Mouse (Mus musculus): ENCODE data around the gene Mtrex. TPM values are rescaled to one million over a fixed set of nuclear protein-coding genes. Genes with fewer than 3 reads are reported as not detected.
A peak's percentile ranks its signal among the peaks of the same experiment; 100 is the strongest.

Gene Mtrex
- total RNA-seq (2015; ENCODE audit: low replicate concordance) (34.9 and 56.7 TPM in 2 replicates), total RNA-seq (2017; ENCODE audit: low replicate concordance) (33.9 and 51.3 TPM in 2 replicates)

DNA sequence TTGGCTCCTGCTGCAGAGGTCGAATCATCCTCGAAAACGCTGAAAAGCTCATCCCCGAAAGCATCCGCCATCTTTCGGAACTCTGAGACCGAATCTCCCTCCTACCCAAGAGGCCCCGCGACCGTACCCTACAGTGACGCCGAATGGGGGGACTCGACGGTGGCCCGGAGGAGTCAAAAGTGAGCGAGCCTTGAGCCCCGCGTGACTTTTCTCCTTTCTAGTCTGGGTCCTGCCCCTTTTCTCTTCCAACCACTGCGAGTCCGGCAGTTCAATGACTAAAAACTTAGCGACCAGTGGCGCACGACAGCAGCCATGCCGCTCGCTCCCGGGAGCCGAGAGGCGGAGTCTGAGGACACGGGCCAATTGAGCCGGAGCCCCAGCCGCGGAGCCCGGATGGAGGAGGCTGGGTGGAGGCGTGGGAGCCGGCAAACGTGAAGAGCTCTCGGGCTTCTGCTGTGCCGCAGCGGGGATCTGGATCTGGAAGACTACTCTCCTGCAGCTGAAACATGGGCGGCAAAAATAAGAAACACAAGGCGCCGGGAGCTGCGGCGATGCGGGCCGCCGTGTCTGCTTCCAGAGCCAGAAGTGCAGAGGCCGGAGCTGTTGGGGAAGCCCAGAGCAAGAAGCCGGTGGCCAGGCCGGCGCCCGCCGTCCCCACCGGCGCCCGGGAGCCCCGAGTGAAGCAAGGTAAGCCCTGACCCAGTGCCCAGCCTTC is at the start of gene Mtrex, which contains the start of gene Dhx29:
Mtrex (minus strand) TSS at position 112 of the 715 bp plus-strand sequence.
Dhx29 (plus strand) TSS at position 168 of the 715 bp plus-strand sequence.
- peak; percentile 95 for ATAC-seq (replicated peaks; ENCODE audit: low FRiP score, poor library complexity, severe bottlenecking)

DNA sequence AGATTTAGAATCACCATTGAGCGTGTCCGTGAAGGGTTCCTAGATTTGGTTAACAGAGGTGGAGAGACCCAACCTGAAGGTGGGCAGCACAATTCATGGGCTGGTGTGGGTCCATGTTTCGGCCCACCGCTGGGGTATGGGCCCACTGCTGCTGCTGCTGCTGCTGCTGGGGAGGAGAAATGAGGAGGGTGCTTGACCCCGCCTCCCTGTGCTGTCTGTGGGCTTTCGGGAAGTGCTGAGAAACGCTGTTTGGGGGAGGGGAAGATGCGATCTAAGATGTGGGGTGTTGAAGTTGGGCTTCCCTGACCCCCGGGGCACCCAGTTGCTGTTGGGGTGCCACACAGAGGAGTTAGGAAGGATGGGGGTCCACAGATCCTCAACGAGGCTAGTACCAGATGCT is 49.5 kb upstream of the Mtrex start:
- ATAC-seq (replicated peaks; ENCODE audit: low FRiP score, poor library complexity, severe bottlenecking), result no peak

- no peak for ATAC-seq (replicated peaks; ENCODE audit: low FRiP score, poor library complexity, severe bottlenecking)
Observed at GRCm38 (mm10) chr13:112967267-112967666, 40.1 kb upstream of the Mtrex start.

DNA sequence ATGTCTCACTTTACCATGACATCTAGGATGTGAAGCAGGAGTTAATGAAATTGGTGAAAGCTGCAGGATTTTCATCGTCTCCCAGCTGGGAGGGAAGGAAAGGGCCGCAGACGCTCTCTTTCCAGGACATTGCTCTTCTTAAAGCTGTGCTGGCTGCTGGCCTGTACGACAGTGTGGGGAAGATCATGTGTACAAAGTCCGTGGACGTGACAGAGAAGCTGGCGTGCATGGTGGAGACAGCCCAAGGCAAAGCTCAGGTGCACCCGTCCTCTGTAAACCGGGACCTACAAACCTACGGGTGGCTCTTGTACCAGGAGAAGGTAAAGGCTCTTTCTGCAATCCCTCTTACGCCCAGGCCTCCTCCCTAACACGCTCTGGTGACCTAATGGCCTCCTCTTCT is 37.2 kb upstream of the Mtrex start:
- no peak for ATAC-seq (replicated peaks; ENCODE audit: low FRiP score, poor library complexity, severe bottlenecking)

- ATAC-seq (replicated peaks; ENCODE audit: low FRiP score, poor library complexity, severe bottlenecking), result no peak
Observed at GRCm38 (mm10) chr13:112963081-112963480, 35.9 kb upstream of the Mtrex start.

DNA sequence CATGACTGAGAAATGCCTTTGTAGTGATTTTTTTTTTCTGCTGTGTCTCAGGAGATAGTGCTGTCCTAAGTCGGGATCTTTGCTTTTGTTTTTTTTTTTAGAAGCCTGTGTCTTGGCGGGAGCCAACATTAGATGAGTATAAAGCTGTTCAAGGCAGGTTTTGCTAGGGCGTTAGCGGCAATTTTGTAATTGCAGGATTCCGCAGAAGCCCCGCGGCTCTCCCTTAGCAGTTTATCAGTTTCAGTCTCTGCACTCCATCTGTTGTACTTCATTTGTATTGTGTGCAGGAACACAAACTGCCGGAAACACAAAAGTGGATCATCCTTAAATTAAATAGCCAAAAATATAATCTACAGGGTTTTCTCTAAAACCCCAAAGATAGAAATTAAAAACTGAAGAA is 26.9 kb upstream of the Mtrex start:
- ATAC-seq (replicated peaks; ENCODE audit: low FRiP score, poor library complexity, severe bottlenecking), result no peak

GRCm38 (mm10) chr13:112945900-112946299 is 18.7 kb upstream of the Mtrex start:
- ATAC-seq (replicated peaks; ENCODE audit: low FRiP score, poor library complexity, severe bottlenecking), result no peak

GRCm38 (mm10) chr13:112945312-112945711 is 18.1 kb upstream of the Mtrex start:
- no peak for ATAC-seq (replicated peaks; ENCODE audit: low FRiP score, poor library complexity, severe bottlenecking)

GRCm38 (mm10) chr13:112941879-112942330 is 14.7 kb upstream of the Mtrex start:
- ATAC-seq (replicated peaks; ENCODE audit: low FRiP score, poor library complexity, severe bottlenecking), result no peak

- ATAC-seq (replicated peaks; ENCODE audit: low FRiP score, poor library complexity, severe bottlenecking), result no peak
Observed at GRCm38 (mm10) chr13:112938130-112938529, 10.9 kb upstream of the Mtrex start.

DNA sequence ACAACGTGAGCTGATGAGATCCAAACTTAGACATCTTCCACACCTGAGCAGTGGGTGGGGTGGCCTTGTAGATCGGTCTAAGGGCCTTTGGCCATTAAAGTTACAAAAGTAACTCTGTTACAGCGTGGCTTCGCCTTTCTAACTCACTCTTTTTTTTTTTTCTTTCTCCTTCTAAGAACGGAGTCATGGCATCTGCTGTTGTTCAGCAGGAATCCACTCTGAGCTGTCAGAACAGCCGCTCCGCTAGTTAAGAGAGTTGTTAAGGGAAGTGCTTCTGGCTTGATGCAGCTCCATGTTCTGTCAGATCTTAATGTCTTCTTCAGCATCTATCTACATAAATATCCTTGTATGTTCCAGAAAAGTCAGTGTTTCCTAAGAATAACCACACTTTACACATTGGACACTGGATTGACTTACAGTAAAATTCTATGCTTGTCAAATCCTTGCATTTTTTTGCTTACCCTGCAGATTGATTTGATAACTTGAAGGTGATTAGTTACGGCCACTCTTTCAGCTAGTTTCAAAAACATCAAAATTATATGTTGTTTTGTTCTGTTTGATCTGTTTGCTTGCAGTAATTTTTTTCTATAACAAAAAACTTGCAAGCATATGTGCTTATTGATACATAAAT is 955 bp upstream of the Mtrex start:
- ATAC-seq (replicated peaks; ENCODE audit: low FRiP score, poor library complexity, severe bottlenecking), result no peak; the same call in 1 of the 2 replicates

DNA sequence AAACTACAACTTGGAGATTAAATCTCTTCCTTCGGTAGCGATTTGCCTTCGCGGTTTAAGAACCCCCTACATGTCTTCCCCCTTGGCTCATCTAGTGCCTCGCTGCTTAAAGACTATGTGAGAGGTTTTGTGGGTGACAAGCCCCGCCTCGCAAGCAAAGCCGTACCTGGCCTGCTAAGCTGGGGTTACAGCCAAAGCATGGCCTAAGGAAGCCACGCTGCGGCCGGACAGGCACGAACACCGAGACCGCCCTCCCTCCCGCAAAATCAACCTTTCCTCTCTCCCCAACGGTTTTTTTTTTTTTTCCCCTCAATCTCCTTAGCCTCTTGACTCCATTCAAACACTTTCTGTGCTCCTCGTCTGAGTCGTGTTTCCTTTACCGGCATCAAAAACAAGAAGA is 402 bp downstream of the Mtrex start:
- peak; percentile 71 for ATAC-seq (replicated peaks; ENCODE audit: low FRiP score, poor library complexity, severe bottlenecking)

DNA sequence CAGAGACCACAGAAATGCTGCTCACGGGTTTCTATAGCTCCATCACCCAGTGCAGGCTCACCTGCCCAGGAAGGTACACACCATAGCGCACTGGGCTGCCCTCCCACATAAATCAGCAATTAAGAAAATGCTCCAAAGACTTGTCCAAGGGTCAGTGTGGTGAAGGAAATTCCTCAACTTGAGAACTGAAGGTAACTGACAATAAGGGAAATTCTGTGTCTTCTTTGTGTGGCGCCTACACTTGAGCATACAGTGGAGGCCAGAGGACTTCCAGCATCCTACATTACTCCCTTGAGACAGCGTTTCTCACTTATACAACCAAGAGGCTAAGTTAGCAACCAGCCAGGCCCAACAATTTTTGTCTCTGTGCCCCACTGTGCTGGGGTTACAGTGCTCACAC is 1.2 kb downstream of the Mtrex start:
- no peak for ATAC-seq (replicated peaks; ENCODE audit: low FRiP score, poor library complexity, severe bottlenecking)

DNA sequence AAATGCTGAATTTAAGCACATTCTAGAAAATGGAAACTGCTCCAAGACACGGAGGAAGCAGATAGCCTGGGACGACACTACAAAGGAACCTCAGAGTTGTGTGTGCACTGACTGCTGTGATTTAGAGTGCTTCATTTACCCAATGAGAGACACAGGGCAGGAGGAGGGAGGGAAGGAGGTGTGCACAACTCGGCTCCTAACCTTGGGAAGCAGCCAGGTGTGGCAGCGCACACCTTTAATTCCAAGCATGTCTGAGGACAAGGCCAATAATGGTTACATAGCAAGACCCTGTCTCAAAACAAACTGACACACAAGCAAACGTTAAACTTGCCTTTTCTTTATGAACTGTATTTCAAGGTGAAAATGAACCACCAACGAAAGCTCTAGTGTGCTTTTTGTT is 1.9 kb downstream of the Mtrex start:
- ATAC-seq (replicated peaks; ENCODE audit: low FRiP score, poor library complexity, severe bottlenecking), result no peak

DNA sequence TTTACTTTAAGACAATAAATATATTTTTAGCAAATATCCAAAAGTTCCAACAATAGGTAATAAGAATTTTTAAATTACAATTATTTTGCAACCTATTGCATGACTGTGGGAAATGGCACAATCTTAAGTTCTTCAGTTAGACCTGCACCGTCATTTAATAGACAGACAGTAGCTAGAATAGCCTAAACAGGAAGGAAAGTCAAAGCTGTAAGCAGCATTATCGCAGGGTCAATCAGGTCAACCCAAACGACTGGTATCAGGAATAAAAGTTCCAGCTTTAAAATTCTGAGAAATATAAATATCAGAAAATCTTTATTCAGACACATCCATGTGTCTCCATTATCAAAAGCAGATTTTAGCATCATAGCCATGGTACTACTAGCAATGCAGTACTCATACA is 6.3 kb downstream of the Mtrex start:
- ATAC-seq (replicated peaks; ENCODE audit: low FRiP score, poor library complexity, severe bottlenecking), result no peak

- ATAC-seq (replicated peaks; ENCODE audit: low FRiP score, poor library complexity, severe bottlenecking), result no peak
Observed at GRCm38 (mm10) chr13:112919141-112919865, 7.9 kb downstream of the Mtrex start.

- ATAC-seq (replicated peaks; ENCODE audit: low FRiP score, poor library complexity, severe bottlenecking), result 0 out of 2 replicates have a peak, but pooled peaks have one; percentile 32
Observed at GRCm38 (mm10) chr13:112910434-112910833, 16.8 kb downstream of the Mtrex start.

- ATAC-seq (replicated peaks; ENCODE audit: low FRiP score, poor library complexity, severe bottlenecking), result peak; percentile 92
Observed at GRCm38 (mm10) chr13:112909663-112910062, 17.5 kb downstream of the Mtrex start.

- ATAC-seq (replicated peaks; ENCODE audit: low FRiP score, poor library complexity, severe bottlenecking), result no peak
Observed at GRCm38 (mm10) chr13:112902176-112902575, 25.0 kb downstream of the Mtrex start.

DNA sequence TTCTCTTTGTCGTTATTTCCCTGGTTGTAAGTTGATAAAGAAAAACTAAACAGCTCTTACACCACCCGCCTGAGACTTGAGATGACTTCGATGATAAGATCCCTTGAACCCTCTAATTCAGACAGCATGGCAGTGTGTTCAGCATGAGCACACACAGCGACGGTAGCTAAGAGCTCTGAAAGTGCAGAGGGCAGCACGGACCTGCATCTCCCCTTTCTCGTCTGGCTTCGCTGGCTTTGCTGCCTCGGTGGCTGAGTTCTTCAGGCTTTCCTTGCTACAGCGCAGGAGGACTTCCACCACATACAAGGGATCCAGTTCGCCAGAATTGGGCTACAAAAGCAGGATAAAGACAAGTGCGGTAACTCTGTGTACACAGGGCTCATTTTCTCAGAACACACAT is 40.0 kb downstream of the Mtrex start:
- ATAC-seq (replicated peaks; ENCODE audit: low FRiP score, poor library complexity, severe bottlenecking), result no peak

Data from erythroblast, adult 5-6 weeks (primary cell).